Mouse (Mus musculus): ENCODE measurements around the gene Hipk2. TPM values are rescaled to one million over a fixed set of nuclear protein-coding genes. Genes with fewer than 3 reads are reported as not detected.

Gene Hipk2
- polyA plus RNA-seq, 1 experiment from 2014 or later, result 10.7 TPM

DNA sequence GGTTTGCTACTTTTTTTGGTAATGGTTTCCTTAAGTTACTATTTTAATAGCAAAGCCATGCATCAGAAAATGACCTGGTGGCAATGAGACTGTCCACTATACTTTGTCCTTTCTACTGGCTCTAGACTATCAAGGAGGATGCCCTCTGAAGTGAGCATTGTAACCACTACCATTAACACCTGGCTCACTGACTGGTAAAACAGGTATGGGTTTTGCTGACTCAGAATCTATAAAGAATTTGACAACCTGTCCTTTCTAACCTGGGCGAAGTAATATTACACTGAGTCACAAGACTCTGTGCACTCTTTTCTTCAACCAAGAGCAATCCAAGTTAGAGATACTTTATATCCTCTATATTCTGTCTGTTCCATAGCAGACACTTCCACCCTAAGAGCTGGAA is 7.0 kb downstream of the Hipk2 start:
- Histone ChIP-seq H3K36me3 (ENCODE audit: control insufficient read depth, insufficient read depth, low read length) (no peaks in the 10 kb centered on the region), H3K9ac (ENCODE audit: low read depth, low read length) (no peak overlapping the region), H3K9me3 (ENCODE audit: control insufficient read depth, low read length) (no peaks in the 10 kb centered on the region), H3K27me3 (replicated peaks; ENCODE audit: control insufficient read depth, insufficient read depth, low read length) (no peaks in the 10 kb centered on the region), H3K27ac (replicated peaks; ENCODE audit: low read depth, low read length) (no peak overlapping the region), H3K4me3 (ENCODE audit: low read depth, low read length) (no peak overlapping the region), H3K4me1 (ENCODE audit: control insufficient read depth, insufficient read depth, low read length) (peaks cover 7% of the 10 kb centered on the region; the same call in 1 of the 2 replicates), H3K4me2 (ENCODE audit: low read depth, low read length) (no peak overlapping the region)
- ATAC-seq (ENCODE audit: low read depth), result no peak
- no peak for DNase-seq (ENCODE audit: low spot score)
- 83% methylated on average over 1 of the region's 1 CpGs for WGBS

DNA sequence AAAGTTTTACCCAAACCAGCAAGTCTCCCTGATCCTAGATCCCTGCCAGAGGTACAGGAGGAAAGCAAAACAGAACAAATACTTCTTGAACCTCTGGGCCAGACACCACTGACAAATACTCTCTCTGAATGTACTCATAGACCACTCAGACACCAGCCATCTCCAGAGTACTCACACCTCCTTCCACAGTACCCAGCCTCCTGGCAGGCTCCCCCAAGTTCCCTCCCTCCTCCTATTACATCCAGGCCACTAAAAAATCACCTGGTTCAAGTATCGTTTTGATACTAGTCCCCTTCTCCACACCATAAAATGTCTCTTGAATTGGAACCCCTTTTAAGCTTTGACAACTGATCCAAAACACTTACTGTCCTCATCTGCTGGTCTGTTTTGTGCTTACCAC is 8.7 kb downstream of the Hipk2 start:
- Histone ChIP-seq H3K4me1 (ENCODE audit: control insufficient read depth, insufficient read depth, low read length) (0 out of 2 replicates have a peak, but pooled peaks cover 7% of the 10 kb centered on the region), H3K27ac (replicated peaks; ENCODE audit: low read depth, low read length) (no peak overlapping the region), H3K9ac (ENCODE audit: low read depth, low read length) (no peak overlapping the region), H3K4me2 (ENCODE audit: low read depth, low read length) (no peak overlapping the region), H3K4me3 (ENCODE audit: low read depth, low read length) (no peak overlapping the region), H3K36me3 (ENCODE audit: control insufficient read depth, insufficient read depth, low read length) (no peaks in the 10 kb centered on the region), H3K9me3 (ENCODE audit: control insufficient read depth, low read length) (no peaks in the 10 kb centered on the region), H3K27me3 (replicated peaks; ENCODE audit: control insufficient read depth, insufficient read depth, low read length) (no peaks in the 10 kb centered on the region)
- ATAC-seq (ENCODE audit: low read depth) (no peak), DNase-seq (ENCODE audit: low spot score) (no peak)
- WGBS, result 44% methylated on average over 1 of the region's 1 CpGs

DNA sequence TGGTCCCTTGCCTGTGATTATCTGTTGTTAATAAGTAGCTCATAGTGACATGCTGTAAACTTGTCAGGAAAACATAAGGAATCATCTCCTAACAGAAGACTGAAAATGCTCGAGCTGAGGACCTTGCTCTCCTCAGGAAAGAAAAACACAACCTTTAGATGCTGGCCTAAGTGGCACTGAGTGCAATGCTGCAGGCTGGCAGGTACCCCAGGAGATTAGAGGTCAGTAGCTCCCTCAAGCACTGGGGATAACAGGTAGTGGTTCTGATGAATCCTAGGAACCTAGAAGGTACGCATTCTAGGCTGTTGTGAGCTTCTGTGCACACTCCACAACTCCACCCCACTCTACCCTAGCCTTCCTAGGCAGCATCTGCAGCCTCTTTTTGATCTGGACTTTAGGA is 9.2 kb downstream of the Hipk2 start:
- no peak for ATAC-seq (ENCODE audit: low read depth)
- Histone ChIP-seq H3K4me1 (ENCODE audit: control insufficient read depth, insufficient read depth, low read length) (0 out of 2 replicates have a peak, but pooled peaks cover 7% of the 10 kb centered on the region), H3K36me3 (ENCODE audit: control insufficient read depth, insufficient read depth, low read length) (no peaks in the 10 kb centered on the region), H3K9me3 (ENCODE audit: control insufficient read depth, low read length) (no peaks in the 10 kb centered on the region), H3K4me2 (ENCODE audit: low read depth, low read length) (no peak overlapping the region), H3K27ac (replicated peaks; ENCODE audit: low read depth, low read length) (no peak overlapping the region), H3K4me3 (ENCODE audit: low read depth, low read length) (no peak overlapping the region), H3K27me3 (replicated peaks; ENCODE audit: control insufficient read depth, insufficient read depth, low read length) (no peaks in the 10 kb centered on the region), H3K9ac (ENCODE audit: low read depth, low read length) (no peak overlapping the region)
- WGBS, result 65% methylated on average over 2 of the region's 2 CpGs
- no peak for DNase-seq (ENCODE audit: low spot score)

DNA sequence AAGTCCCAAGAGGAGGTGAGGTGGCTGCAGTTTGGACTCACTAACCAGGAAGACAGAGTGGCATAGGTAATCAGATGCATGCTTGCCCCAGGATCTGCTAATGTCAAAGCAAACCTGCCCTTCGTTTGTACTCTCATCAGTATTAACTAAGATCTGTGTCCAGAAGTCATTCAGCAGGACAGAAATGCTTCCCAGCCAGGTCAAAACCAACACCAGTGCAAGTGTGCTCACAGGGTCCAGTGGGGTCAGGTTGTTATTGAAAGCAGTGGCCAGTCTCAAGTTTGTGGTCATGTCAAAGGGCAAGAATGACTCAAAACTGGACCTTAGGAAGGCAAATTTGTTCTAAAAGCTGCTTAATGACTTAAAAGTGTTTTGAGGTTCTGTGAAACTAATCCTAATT is 9.6 kb downstream of the Hipk2 start:
- H3K4me2 ChIP-seq (ENCODE audit: low read depth, low read length), result no peak overlapping the region
- H3K4me3 ChIP-seq (ENCODE audit: low read depth, low read length), result no peak overlapping the region
- H3K36me3 ChIP-seq (ENCODE audit: control insufficient read depth, insufficient read depth, low read length), result no peaks in the 10 kb centered on the region
- H3K27ac ChIP-seq (replicated peaks; ENCODE audit: low read depth, low read length), result no peak overlapping the region
- 0 out of 2 replicates have a peak, but pooled peaks cover 7% of the 10 kb centered on the region for H3K4me1 ChIP-seq (ENCODE audit: control insufficient read depth, insufficient read depth, low read length)
- 74% methylated on average over 1 of the region's 1 CpGs for WGBS
- no peaks in the 10 kb centered on the region for H3K27me3 ChIP-seq (replicated peaks; ENCODE audit: control insufficient read depth, insufficient read depth, low read length)
- H3K9me3 ChIP-seq (ENCODE audit: control insufficient read depth, low read length), result no peaks in the 10 kb centered on the region
- ATAC-seq (ENCODE audit: low read depth) (no peak), DNase-seq (ENCODE audit: low spot score) (no peak)
- H3K9ac ChIP-seq (ENCODE audit: low read depth, low read length), result no peak overlapping the region

DNA sequence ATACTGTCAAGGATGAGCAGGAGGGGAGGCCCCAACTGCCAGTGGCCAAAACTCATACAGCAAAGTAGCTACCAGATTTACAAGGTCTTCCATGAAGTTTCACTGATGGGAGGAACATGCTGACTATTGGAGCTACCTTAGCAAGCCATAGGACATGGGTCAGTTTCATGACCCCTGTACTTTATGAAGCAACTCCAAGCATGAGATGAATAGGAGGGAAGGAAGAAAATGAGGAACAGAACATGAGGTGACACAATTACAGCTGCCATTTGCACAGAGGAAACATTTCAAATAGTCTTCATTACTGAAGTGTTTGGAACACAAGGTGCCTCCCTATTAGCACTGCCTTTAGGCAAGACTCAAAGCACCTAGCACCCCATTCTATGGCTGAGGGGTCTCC is 10.2 kb downstream of the Hipk2 start:
- Histone ChIP-seq H3K36me3 (ENCODE audit: control insufficient read depth, insufficient read depth, low read length) (no peaks in the 10 kb centered on the region), H3K4me3 (ENCODE audit: low read depth, low read length) (no peak overlapping the region), H3K9ac (ENCODE audit: low read depth, low read length) (no peak overlapping the region), H3K9me3 (ENCODE audit: control insufficient read depth, low read length) (no peaks in the 10 kb centered on the region), H3K27me3 (replicated peaks; ENCODE audit: control insufficient read depth, insufficient read depth, low read length) (no peaks in the 10 kb centered on the region), H3K4me2 (ENCODE audit: low read depth, low read length) (no peak overlapping the region), H3K27ac (replicated peaks; ENCODE audit: low read depth, low read length) (no peak overlapping the region), H3K4me1 (ENCODE audit: control insufficient read depth, insufficient read depth, low read length) (0 out of 2 replicates have a peak, but pooled peaks cover 7% of the 10 kb centered on the region)
- no peak for DNase-seq (ENCODE audit: low spot score)
- ATAC-seq (ENCODE audit: low read depth), result no peak

DNA sequence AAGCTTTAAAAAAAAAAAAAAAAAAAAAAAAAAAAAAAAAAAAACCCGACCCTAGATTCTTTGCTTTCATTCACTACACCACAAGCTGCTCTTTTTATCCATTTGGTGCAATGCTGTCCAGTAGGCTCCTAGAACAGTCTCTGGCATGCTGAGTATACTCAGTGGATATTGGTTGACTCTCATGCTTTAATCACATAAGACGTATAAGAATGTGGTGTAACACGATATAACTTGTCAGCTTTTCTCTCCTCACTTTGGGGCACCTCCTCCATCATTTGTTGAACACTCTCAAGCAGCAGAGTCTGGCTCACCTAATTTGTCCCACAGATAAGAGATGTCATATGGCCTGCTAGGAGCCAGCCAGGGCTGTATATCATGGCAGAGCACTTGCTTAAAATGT is 12.4 kb downstream of the Hipk2 start:
- H3K4me2 ChIP-seq (ENCODE audit: low read depth, low read length), result no peak overlapping the region
- peak; percentile 50 for DNase-seq (ENCODE audit: low spot score)
- H3K9me3 ChIP-seq (ENCODE audit: control insufficient read depth, low read length), result no peaks in the 10 kb centered on the region
- H3K4me1 ChIP-seq (ENCODE audit: control insufficient read depth, insufficient read depth, low read length), result peaks cover 10% of the 10 kb centered on the region; the same call in 1 of the 2 replicates
- no peak overlapping the region for H3K9ac ChIP-seq (ENCODE audit: low read depth, low read length)
- no peak overlapping the region for H3K4me3 ChIP-seq (ENCODE audit: low read depth, low read length)
- 23% methylated on average over 3 of the region's 3 CpGs for WGBS
- ATAC-seq (ENCODE audit: low read depth), result peak; percentile 44; the same call in 1 of the 2 replicates
- H3K27me3 ChIP-seq (replicated peaks; ENCODE audit: control insufficient read depth, insufficient read depth, low read length), result no peaks in the 10 kb centered on the region
- H3K27ac ChIP-seq (replicated peaks; ENCODE audit: low read depth, low read length), result no peak overlapping the region
- no peaks in the 10 kb centered on the region for H3K36me3 ChIP-seq (ENCODE audit: control insufficient read depth, insufficient read depth, low read length)

DNA sequence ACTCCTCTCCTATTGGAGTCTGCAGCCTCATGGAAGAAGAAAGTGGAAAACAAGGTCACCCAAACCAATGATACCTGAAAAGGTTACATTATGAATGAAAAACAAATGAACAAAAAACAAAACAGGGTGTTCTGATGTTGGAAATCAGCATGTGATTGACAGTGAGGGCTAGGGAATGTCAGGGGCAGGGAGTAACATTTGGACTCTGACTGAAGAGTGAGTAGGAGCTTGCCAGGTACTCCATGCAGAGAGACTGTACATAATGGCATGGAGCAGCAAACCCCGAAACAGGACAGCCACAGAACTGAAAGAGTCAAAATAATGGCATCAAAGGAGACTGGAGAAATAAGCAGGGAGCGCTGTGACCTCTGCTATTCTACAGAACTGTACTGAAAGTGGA is 15.7 kb downstream of the Hipk2 start:
- no peak overlapping the region for H3K9ac ChIP-seq (ENCODE audit: low read depth, low read length)
- H3K27ac ChIP-seq (replicated peaks; ENCODE audit: low read depth, low read length), result no peak overlapping the region
- no peak overlapping the region for H3K4me3 ChIP-seq (ENCODE audit: low read depth, low read length)
- no peak overlapping the region for H3K4me2 ChIP-seq (ENCODE audit: low read depth, low read length)
- DNase-seq (ENCODE audit: low spot score) (no peak), ATAC-seq (ENCODE audit: low read depth) (no peak)
- H3K36me3 ChIP-seq (ENCODE audit: control insufficient read depth, insufficient read depth, low read length), result no peaks in the 10 kb centered on the region
- no peaks in the 10 kb centered on the region for H3K9me3 ChIP-seq (ENCODE audit: control insufficient read depth, low read length)
- 91% methylated on average over 2 of the region's 2 CpGs for WGBS
- H3K4me1 ChIP-seq (ENCODE audit: control insufficient read depth, insufficient read depth, low read length), result peaks cover 15% of the 10 kb centered on the region
- H3K27me3 ChIP-seq (replicated peaks; ENCODE audit: control insufficient read depth, insufficient read depth, low read length), result no peaks in the 10 kb centered on the region

DNA sequence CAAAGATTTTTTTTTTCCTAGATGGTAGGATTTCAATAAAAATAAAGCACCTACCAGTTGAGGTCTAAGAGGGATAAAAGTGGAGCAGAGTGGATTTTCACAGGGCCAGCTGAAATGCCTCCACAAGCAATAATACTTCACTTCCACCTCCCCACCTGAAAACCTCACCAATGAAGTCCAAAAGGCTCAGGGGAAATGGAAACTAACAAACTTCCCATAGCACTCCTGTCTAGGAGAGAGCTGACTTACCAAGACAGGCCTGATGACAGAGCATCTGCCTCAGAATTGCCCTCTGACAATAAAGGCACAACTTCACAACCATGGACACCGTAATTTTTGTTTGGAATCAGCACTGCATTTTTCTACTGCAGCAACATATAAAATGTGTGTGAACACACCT is 16.1 kb downstream of the Hipk2 start:
- Histone ChIP-seq H3K4me2 (ENCODE audit: low read depth, low read length) (no peak overlapping the region), H3K36me3 (ENCODE audit: control insufficient read depth, insufficient read depth, low read length) (no peaks in the 10 kb centered on the region), H3K27ac (replicated peaks; ENCODE audit: low read depth, low read length) (no peak overlapping the region), H3K9ac (ENCODE audit: low read depth, low read length) (no peak overlapping the region), H3K27me3 (replicated peaks; ENCODE audit: control insufficient read depth, insufficient read depth, low read length) (no peaks in the 10 kb centered on the region), H3K4me1 (ENCODE audit: control insufficient read depth, insufficient read depth, low read length) (peaks cover 15% of the 10 kb centered on the region), H3K4me3 (ENCODE audit: low read depth, low read length) (no peak overlapping the region), H3K9me3 (ENCODE audit: control insufficient read depth, low read length) (no peaks in the 10 kb centered on the region)
- WGBS, result 91% methylated on average over 1 of the region's 1 CpGs
- no peak for DNase-seq (ENCODE audit: low spot score)
- no peak for ATAC-seq (ENCODE audit: low read depth)

DNA sequence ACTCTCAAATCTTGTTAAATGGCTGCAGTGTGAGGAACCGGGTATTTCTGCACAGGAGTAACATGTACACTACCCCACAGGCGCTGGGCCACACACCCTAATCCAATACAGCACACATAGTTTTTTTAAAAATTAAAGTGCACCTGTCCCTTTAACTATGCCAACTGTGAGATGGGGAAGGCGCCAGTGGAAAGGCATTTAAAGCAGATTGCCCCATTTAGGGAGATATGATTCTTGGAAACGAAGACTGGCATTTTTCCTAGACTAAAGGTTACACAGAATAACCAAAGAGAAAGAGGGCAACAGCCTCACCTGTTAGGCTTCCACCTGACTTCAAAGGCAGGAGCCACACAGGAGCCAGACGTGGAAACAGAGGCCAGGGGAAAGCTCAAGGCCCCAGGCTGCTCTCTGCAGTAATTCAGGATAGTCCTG is 22.4 kb downstream of the Hipk2 start:
- Histone ChIP-seq H3K4me2 (ENCODE audit: low read depth, low read length) (no peak overlapping the region), H3K27ac (replicated peaks; ENCODE audit: low read depth, low read length) (no peak overlapping the region), H3K4me3 (ENCODE audit: low read depth, low read length) (no peak overlapping the region), H3K9me3 (ENCODE audit: control insufficient read depth, low read length) (no peaks in the 10 kb centered on the region), H3K36me3 (ENCODE audit: control insufficient read depth, insufficient read depth, low read length) (no peaks in the 10 kb centered on the region), H3K9ac (ENCODE audit: low read depth, low read length) (no peak overlapping the region), H3K27me3 (replicated peaks; ENCODE audit: control insufficient read depth, insufficient read depth, low read length) (no peaks in the 10 kb centered on the region), H3K4me1 (ENCODE audit: control insufficient read depth, insufficient read depth, low read length) (peaks cover 14% of the 10 kb centered on the region)
- WGBS, result 65% methylated on average over 5 of the region's 5 CpGs
- no peak for DNase-seq (ENCODE audit: low spot score)
- no peak for ATAC-seq (ENCODE audit: low read depth)

All from embryonic facial prominence, embryonic 14.5 days (tissue).